Mouse (Mus musculus) embryonic facial prominence, embryonic 15.5 days (tissue): ENCODE data around the gene Olfr1016. TPM values are rescaled to one million over a fixed set of nuclear protein-coding genes. Genes with fewer than 3 reads are reported as not detected.

Experiments
- polyA plus RNA-seq: library from polyadenylated mRNA; unstranded; fragments of >200 nt; fragmentation: Nextera tagmentation; extraction: Ambion mirVana; gene quantifications from 2 replicates; pipeline ENCODE4 v1.2.1, GENCODE M21; 2015

Gene Olfr1016
- polyA plus RNA-seq, 1 experiment from 2014 or later: 0.23 TPM

Other genes with a start within 250 kb of the Olfr1016 start
- not detected in 2 replicates for gene Olfr996, start 223.3 kb downstream of the Olfr1016 start, polyA plus RNA-seq
- gene Olfr998, start 213.6 kb downstream of the Olfr1016 start, polyA plus RNA-seq: not detected in 2 replicates
- gene Olfr1000, start 190.6 kb downstream of the Olfr1016 start, polyA plus RNA-seq: not detected in 2 replicates
- gene Olfr1002, start 151.8 kb downstream of the Olfr1016 start, polyA plus RNA-seq: 0.11 TPM in 1 of 2 replicates, not detected in the other
- gene Olfr154, start 138.1 kb downstream of the Olfr1016 start, polyA plus RNA-seq: not detected in 2 replicates
- gene Olfr1006, start 123.8 kb downstream of the Olfr1016 start, polyA plus RNA-seq: 0.13 TPM in 1 of 2 replicates, not detected in the other
- not detected in 2 replicates for gene Olfr1008, start 113.1 kb downstream of the Olfr1016 start, polyA plus RNA-seq
- not detected in 2 replicates for gene Olfr1009, start 87.1 kb downstream of the Olfr1016 start, polyA plus RNA-seq
- gene Olfr1012, start 39.8 kb downstream of the Olfr1016 start, polyA plus RNA-seq: 0.25 TPM in 1 of 2 replicates, not detected in the other
- gene Olfr1013, start 35.4 kb downstream of the Olfr1016 start, polyA plus RNA-seq: 0.12 TPM in 1 of 2 replicates, not detected in the other
- gene Olfr1014, start 29.8 kb downstream of the Olfr1016 start, polyA plus RNA-seq: not detected in 2 replicates
- 0.07 and 0.47 TPM in 2 replicates for gene Olfr1015, start 20.5 kb downstream of the Olfr1016 start, polyA plus RNA-seq
- gene Olfr1018, start 15.9 kb upstream of the Olfr1016 start, polyA plus RNA-seq: not detected in 2 replicates
- gene Olfr1019, start 42.9 kb upstream of the Olfr1016 start, polyA plus RNA-seq: not detected in 2 replicates
- not detected in 2 replicates for gene Olfr1020, start 44.5 kb upstream of the Olfr1016 start, polyA plus RNA-seq
- gene Olfr1022, start 66.0 kb upstream of the Olfr1016 start, polyA plus RNA-seq: not detected in 2 replicates
- gene Olfr1023, start 83.1 kb upstream of the Olfr1016 start, polyA plus RNA-seq: not detected in 2 replicates
- gene Olfr1024, start 102.5 kb upstream of the Olfr1016 start, polyA plus RNA-seq: not detected in 2 replicates
- gene Olfr1025-ps1, start 112.6 kb upstream of the Olfr1016 start, polyA plus RNA-seq: 0.59 and 0.84 TPM in 2 replicates
- 0.38 and 0.69 TPM in 2 replicates for gene Olfr1026, start 119.0 kb upstream of the Olfr1016 start, polyA plus RNA-seq
- gene Olfr1028, start 147.9 kb upstream of the Olfr1016 start, polyA plus RNA-seq: 0.09 and 0.17 TPM in 2 replicates
- gene Olfr1029, start 171.4 kb upstream of the Olfr1016 start, polyA plus RNA-seq: 0.08 and 0.17 TPM in 2 replicates
- gene Olfr1030, start 176.7 kb upstream of the Olfr1016 start, polyA plus RNA-seq: 0.11 and 0.12 TPM in 2 replicates
- gene Olfr1031, start 187.8 kb upstream of the Olfr1016 start, polyA plus RNA-seq: 0.37 and 0.39 TPM in 2 replicates
- 0.27 TPM in 1 of 2 replicates, not detected in the other for gene Olfr1032, start 203.0 kb upstream of the Olfr1016 start, polyA plus RNA-seq
- 0.14 and 0.79 TPM in 2 replicates for gene Olfr1033, start 218.1 kb upstream of the Olfr1016 start, polyA plus RNA-seq
- 0.04 and 0.09 TPM in 2 replicates for gene Olfr1034, start 243.3 kb upstream of the Olfr1016 start, polyA plus RNA-seq